Mouse (Mus musculus) stomach, postnatal 0 days (tissue): ENCODE measurements at regions not wholly inside any gene's neighbourhood (a gene's known extent, or its start where the extent isn't known, plus 50 kb on each side); places are given as distances from the start of the nearest gene placed in this dataset.

Experiments used
- CTCF ChIP-seq: IDR thresholded peaks from 2 replicates; pipeline ENCODE4 v1.5.1; 2016; ENCODE audit warnings: antibody characterized with exemption, low read depth, mild to moderate bottlenecking, moderate library complexity
- EP300 ChIP-seq: optimal IDR thresholded peaks from 2 replicates; pipeline ENCODE3; 2016; ENCODE audit warnings: antibody characterized with exemption

DNA sequence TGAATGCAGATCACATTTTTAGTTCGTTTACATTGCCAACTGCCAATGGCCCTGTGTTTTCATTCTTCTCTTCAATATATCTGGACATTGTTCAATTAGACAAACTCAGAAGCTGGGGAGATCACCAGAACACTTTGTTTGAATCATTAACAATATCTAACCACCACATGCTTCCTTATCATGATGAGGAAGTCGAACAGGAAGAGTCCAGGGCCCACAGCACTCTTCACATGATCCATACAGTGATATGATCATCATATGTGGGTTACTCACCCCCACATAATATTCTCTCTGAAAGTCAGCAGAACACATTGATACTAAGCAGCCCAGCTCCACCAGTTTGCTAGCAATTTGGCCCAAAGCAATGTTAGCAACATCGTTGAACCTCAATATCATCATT, 71.0 kb upstream of the Kit start:
- TF ChIP-seq CTCF (no peak), EP300 (no peak)
